Mouse (Mus musculus): ENCODE data around the gene Mphosph6.

Gene Mphosph6

GRCm38 (mm10) chr8:117768971-117769370 lies 32.8 kb downstream of the Mphosph6 start:
- DNase-seq = no peak

DNA sequence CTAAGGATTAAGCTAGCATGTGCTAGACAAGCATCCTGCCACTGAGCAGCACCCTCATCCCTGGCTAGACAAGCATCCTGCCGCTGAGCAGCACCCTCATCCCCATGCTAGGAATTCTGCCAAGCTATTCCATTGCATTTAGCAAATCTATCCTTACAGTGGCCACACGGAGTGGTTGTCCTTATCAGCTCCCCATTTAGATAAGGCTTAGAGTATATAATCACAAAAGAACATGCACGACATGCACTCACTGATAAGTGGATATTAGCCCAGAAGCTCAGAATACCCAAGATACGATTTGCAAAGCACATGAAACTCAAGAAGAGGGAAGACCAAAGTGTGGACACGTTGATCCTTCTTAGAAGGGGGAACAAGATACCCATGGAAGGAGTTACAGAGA lies 35.8 kb downstream of the Mphosph6 start:
- no peak for DNase-seq

DNA sequence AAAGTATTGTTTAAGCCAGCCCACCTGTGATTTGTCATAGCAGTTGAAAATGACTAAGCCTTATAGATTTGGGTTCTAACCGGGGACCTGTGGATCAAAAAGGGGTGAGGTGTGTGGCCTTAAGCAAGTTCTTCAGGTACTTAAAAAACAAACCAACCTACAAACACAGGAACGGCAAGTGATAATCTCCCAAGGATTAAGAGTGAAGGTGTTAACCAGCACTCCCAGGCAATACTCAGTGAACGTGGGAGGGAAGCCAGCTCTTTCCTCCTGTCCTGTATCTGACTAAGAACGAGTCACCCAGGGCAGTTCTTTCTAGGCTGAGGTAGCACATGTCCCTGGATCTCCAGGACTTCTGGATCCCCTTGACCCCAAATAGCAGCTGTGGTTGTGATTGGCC lies 37.1 kb downstream of the Mphosph6 start:
- DNase-seq = no peak

DNA sequence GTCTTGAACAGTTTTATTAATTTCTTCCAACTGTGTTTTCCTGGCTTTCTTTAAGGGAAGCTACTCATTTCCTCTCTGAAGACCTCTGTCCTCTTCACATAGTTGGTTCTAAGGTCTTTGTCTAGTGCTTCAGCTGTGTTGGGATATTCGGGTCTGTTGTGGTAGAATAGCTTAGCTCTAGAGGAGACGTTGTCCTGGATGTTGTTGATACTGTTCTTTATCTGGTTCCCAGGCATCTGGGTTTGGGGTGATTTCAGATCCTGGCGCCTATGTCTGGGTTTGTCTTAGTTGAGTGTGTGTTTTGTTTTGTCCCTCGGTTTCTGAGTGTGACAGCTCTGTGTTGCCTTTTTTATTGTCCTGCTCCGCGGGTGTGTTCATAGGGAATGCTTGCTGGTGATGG lies 39.0 kb downstream of the Mphosph6 start:
- no peak for DNase-seq

- no peak for DNase-seq
These were observed 43.8 kb downstream of the Mphosph6 start for GRCm38 (mm10) chr8:117757900-117758299.

GRCm38 (mm10) chr8:117749436-117749835 lies 52.3 kb downstream of the Mphosph6 start:
- DNase-seq = no peak

- DNase-seq = no peak
These were observed 53.6 kb downstream of the Mphosph6 start for GRCm38 (mm10) chr8:117747886-117748730.

DNA sequence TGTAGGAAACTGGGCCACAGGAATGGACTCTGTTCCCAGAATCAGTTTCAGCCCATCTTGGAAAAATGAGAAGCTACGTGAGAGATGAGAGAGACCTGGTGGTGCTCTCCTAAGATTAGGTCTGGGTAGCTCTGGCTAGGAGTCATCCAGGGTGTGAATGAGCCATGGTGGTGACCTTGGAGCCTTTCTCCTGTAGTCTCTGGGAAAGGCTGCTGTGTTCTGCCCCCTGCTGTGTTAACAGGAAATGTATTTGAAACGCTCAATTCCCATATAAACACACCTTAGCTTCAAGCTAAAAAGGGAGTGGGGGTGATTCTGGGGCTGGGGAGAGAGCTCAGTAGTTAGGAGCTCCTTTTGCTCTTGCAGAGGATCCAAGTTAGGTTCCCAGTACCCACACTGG lies 54.3 kb downstream of the Mphosph6 start:
- no peak for DNase-seq

DNA sequence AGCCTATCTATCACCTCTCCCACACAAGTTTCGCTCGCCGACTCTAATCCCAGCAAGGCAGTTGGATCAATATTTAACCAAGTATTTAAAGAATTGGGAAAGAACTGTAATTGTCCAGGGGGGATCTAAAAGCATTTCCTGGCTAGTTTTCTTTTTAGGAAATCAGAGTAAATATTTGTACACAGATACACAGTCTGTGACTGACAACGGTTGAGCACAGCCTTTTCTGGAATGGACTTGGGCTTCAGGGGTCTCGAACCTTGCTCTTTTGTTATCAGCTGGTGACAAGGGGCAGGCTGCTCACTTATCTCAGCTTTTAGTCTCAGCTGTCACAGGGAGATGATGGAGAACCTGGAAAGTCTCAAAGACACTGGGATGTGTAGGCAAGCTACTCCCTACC lies 55.1 kb downstream of the Mphosph6 start:
- no peak for DNase-seq

- DNase-seq = no peak
These were observed 59.2 kb downstream of the Mphosph6 start for GRCm38 (mm10) chr8:117742431-117743012.

Measured in cerebellum, adult 11 months (tissue).